Mouse (Mus musculus) kidney, embryonic 14.5 days (tissue): ENCODE results near the gene Klhl5. TPM values are rescaled to one million over a fixed set of nuclear protein-coding genes. Genes with fewer than 3 reads are reported as not detected.

ENCODE experiments used
- ATAC-seq: fragments of 200-750 bp; cut with Nextera tagmentation; 2 replicates; pipeline ENCODE4 v1.8.0; 2017; ENCODE audit warnings: moderate number of reproducible peaks, mild to moderate bottlenecking, moderate TSS enrichment, moderate library complexity; ENCODE audit not compliant: low FRiP score, low TSS enrichment
- H3K27ac ChIP-seq: fragments of 300-500 bp; sonication (generic); 2 replicates; pipeline ENCODE4 v1.5.1; 2014; ENCODE audit warnings: low read depth, mild to moderate bottlenecking, low read length, moderate library complexity, mixed read lengths
- H3K27me3 ChIP-seq: fragments of 300-500 bp; sonication (generic); 2 replicates; pipeline ENCODE4 v1.6.1; 2014; ENCODE audit warnings: mild to moderate bottlenecking, low read length; ENCODE audit not compliant: control insufficient read depth, insufficient read depth
- H3K36me3 ChIP-seq: fragments of 300-500 bp; sonication (generic); 2 replicates; pipeline ENCODE4 v1.6.1; 2014; ENCODE audit warnings: low read length, mixed read lengths; ENCODE audit not compliant: control insufficient read depth, insufficient read depth
- H3K4me1 ChIP-seq: fragments of 300-500 bp; sonication (generic); 2 replicates; pipeline ENCODE4 v1.6.1; 2014; ENCODE audit warnings: low read length, mixed read lengths; ENCODE audit not compliant: control insufficient read depth, insufficient read depth
- H3K4me2 ChIP-seq: fragments of 300-500 bp; sonication (generic); replicated peaks from 2 replicates; pipeline ENCODE4 v1.6.1; 2014; ENCODE audit warnings: low read depth, mild to moderate bottlenecking, low read length
- H3K4me3 ChIP-seq: fragments of 300-500 bp; sonication (generic); 2 replicates; pipeline ENCODE4 v1.5.1; 2014; ENCODE audit warnings: mild to moderate bottlenecking, low read length
- H3K9ac ChIP-seq: fragments of 300-500 bp; sonication (generic); 2 replicates; pipeline ENCODE4 v1.6.1; 2014; ENCODE audit warnings: low read depth, mild to moderate bottlenecking, low read length, moderate library complexity
- H3K9me3 ChIP-seq: fragments of 300-500 bp; sonication (generic); 2 replicates; pipeline ENCODE4 v1.6.1; 2016; ENCODE audit warnings: low read length; ENCODE audit not compliant: control insufficient read depth
- WGBS: fragments of 180-500 bp; shearing (Covaris S2); extraction: QIAGEN DNeasy Blood & Tissue Kit; methylation state at CpG from one replicate; pipeline ENCODE4 v1.1.7; 2014; 5-methylcytosine and 5-hydroxymethylcytosine counted together
- polyA plus RNA-seq: library from polyadenylated mRNA; unstranded; fragments of >200 nt; fragmentation: Nextera tagmentation; extraction: Ambion mirVana; gene quantifications from 2 replicates; pipeline ENCODE4 v1.2.1, GENCODE M21; 2014

The Klhl5 gene
- polyA plus RNA-seq, 1 experiment from 2014 or later: 22.4 TPM

DNA sequence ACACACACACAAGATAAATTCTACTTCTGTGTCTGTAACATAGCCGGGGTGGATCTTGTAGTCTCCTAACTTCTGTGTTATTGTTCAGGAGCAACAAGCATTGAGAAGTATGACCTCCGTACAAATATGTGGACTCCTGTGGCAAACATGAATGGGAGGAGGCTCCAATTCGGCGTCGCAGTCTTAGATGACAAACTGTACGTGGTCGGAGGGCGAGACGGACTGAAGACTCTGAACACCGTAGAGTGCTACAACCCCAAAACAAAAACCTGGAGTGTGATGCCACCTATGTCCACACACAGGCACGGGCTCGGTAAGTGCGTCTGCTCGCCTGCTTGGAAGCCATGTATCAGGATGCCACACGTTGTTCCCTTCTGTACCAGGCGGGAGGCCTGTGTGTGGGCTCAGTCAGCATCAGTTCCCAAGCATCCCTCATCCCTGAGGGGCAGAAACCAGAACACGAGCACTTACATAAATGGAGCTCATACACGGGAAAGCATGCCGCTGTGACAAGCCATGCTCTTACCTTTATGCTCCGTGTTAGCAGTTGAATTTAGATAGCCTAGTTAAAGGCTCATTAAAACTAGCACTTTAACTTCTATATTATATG, 51.5 kb downstream of the Klhl5 start:
- no peak for ATAC-seq
- Histone ChIP-seq H3K4me2 (no peak overlapping the region), H3K9me3 (no peaks in the 10 kb centered on the region), H3K4me3 (no peak overlapping the region), H3K9ac (no peak overlapping the region), H3K27ac (peak overlapping the region; percentile 80; the same call in 1 of the 2 replicates), H3K27me3 (no peaks in the 10 kb centered on the region), H3K36me3 (peaks cover 4% of the 10 kb centered on the region; the same call in 1 of the 2 replicates), H3K4me1 (peaks cover 14% of the 10 kb centered on the region; the same call in 1 of the 2 replicates)
- WGBS: 90% methylated on average over 20 of the region's 20 CpGs

- 41% methylated on average over 5 of the region's 5 CpGs for WGBS
- no peak overlapping the region for H3K27ac ChIP-seq
- no peak overlapping the region for H3K9ac ChIP-seq
- H3K4me2 ChIP-seq: no peak overlapping the region
- H3K9me3 ChIP-seq: no peaks in the 10 kb centered on the region
- H3K36me3 ChIP-seq: peaks cover 6% of the 10 kb centered on the region; the same call in 1 of the 2 replicates
- peaks cover 14% of the 10 kb centered on the region; the same call in 1 of the 2 replicates for H3K4me1 ChIP-seq
- H3K4me3 ChIP-seq: no peak overlapping the region
- H3K27me3 ChIP-seq: no peaks in the 10 kb centered on the region
- ATAC-seq: no peak
Measured at GRCm38 (mm10) chr5:65163001-65163400, 55.7 kb downstream of the Klhl5 start.

DNA sequence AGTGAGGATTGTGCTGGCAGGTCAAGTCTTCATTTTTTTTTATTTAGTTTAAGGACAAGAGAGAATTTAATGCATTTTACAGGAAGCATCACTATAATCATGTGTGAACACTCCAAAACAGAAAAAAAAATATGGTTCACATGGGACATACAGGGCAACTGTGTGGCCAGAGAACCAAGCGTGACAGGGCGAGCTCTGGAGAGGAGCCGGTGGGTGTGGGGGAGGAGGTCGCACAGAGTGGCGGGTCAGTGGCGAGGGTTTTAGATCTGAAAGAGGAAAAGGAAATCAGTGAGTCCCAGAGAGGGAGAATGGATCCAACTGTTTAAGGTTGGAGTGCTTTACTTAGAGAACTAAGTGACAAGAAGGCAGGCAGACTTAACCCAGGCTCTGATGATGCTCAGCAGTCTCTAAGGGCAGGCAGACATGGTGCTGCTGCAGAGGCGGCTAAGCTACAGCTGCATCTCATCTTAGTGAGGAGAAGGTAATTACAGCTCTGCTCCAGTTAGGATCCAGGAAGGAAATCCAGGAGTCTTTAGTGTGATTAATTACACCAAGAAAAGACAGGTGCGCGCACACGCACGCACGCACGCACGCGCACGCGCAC, 56.3 kb downstream of the Klhl5 start:
- Histone ChIP-seq H3K9ac (no peak overlapping the region), H3K27ac (no peak overlapping the region), H3K27me3 (no peaks in the 10 kb centered on the region), H3K4me1 (peaks cover 14% of the 10 kb centered on the region; the same call in 1 of the 2 replicates), H3K4me2 (peak overlapping the region; percentile 12; the same call in 1 of the 2 replicates), H3K36me3 (peaks cover 6% of the 10 kb centered on the region; the same call in 1 of the 2 replicates), H3K4me3 (no peak overlapping the region), H3K9me3 (no peaks in the 10 kb centered on the region)
- WGBS: 39% methylated on average over 17 of the region's 17 CpGs
- ATAC-seq: peak; percentile 71

GRCm38 (mm10) chr5:65170206-65170605, 62.9 kb downstream of the Klhl5 start:
- Histone ChIP-seq H3K4me3 (no peak overlapping the region), H3K4me2 (no peak overlapping the region)
- 84% methylated on average over 9 of the region's 9 CpGs for WGBS

GRCm38 (mm10) chr5:65175035-65175917, 67.9 kb downstream of the Klhl5 start:
- no peaks in the 10 kb centered on the region for H3K27me3 ChIP-seq
- 0 out of 2 replicates have a peak, but pooled peaks have one; percentile 32 for ATAC-seq
- H3K4me1 ChIP-seq: no peaks in the 10 kb centered on the region
- H3K9ac ChIP-seq: no peak overlapping the region
- H3K27ac ChIP-seq: no peak overlapping the region
- 70% methylated on average over 26 of the region's 26 CpGs for WGBS
- no peak overlapping the region for H3K4me3 ChIP-seq
- H3K36me3 ChIP-seq: no peaks in the 10 kb centered on the region
- no peak overlapping the region for H3K4me2 ChIP-seq
- H3K9me3 ChIP-seq: no peaks in the 10 kb centered on the region

More at GRCm38 (mm10) chr5:65170206-65170605, 62.9 kb downstream of the Klhl5 start:
- no peak for ATAC-seq
- Histone ChIP-seq H3K9me3 (no peaks in the 10 kb centered on the region), H3K9ac (no peak overlapping the region), H3K4me1 (no peaks in the 10 kb centered on the region), H3K27me3 (no peaks in the 10 kb centered on the region), H3K36me3 (0 out of 2 replicates have a peak, but pooled peaks cover 3% of the 10 kb centered on the region), H3K27ac (no peak overlapping the region)

DNA sequence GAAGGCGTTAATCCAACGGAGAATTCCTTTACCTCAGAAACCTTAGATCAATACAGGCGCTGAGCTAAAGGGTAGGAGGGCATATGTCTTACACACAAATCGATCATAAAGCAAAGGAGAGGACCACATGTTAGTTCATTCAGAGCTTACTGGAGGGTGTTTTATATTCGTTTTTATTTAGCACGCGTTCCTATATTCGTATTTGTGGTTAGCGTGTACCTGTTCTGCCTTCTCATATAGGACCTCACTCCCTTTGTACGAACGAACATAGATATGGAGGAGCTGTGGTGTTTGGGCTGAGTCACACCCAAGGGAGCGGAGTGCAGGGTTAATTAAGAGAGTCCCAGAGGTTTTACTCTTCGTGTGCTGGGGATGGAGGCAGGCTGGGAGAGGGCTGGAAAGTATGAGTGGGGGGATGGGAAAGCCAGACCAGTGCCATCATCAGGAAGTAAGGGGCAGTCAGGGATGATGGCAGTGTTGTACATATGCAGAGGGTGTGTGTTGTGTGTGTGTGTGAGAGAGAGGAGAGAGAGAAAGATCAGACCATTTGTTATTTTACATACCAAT, 68.7 kb downstream of the Klhl5 start:
- Histone ChIP-seq H3K9me3 (no peaks in the 10 kb centered on the region), H3K27me3 (no peaks in the 10 kb centered on the region), H3K27ac (no peak overlapping the region), H3K9ac (no peak overlapping the region), H3K4me2 (no peak overlapping the region), H3K4me1 (no peaks in the 10 kb centered on the region), H3K4me3 (no peak overlapping the region), H3K36me3 (no peaks in the 10 kb centered on the region)
- no peak for ATAC-seq
- 71% methylated on average over 13 of the region's 13 CpGs for WGBS

GRCm38 (mm10) chr5:65177026-65177514, 69.7 kb downstream of the Klhl5 start:
- Histone ChIP-seq H3K27me3 (no peaks in the 10 kb centered on the region), H3K9me3 (no peaks in the 10 kb centered on the region), H3K36me3 (no peaks in the 10 kb centered on the region), H3K4me2 (no peak overlapping the region), H3K27ac (no peak overlapping the region), H3K9ac (no peak overlapping the region), H3K4me1 (no peaks in the 10 kb centered on the region), H3K4me3 (no peak overlapping the region)
- no peak for ATAC-seq
- WGBS: 48% methylated on average over 11 of the region's 11 CpGs

DNA sequence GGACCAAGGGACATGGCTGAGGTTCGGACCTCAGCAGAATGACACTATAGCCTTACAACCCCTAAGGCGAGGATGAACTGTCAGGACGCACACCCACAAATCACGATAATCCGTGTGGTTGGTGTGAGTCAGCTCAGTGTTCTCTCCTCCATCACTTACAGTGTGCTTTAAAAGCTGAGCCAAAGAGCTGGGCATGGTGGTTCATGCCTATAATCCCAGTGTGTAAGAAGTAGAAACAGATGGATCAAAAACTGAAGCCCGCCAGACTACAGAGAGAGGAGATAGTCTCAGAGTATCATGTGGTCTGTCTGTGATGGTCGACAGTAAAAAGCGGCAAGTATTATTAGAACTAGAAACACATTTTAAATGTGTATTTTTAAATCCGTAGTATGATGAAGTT, 71.1 kb downstream of the Klhl5 start:
- no peaks in the 10 kb centered on the region for H3K27me3 ChIP-seq
- no peak overlapping the region for H3K4me2 ChIP-seq
- no peak overlapping the region for H3K9ac ChIP-seq
- no peaks in the 10 kb centered on the region for H3K4me1 ChIP-seq
- H3K9me3 ChIP-seq: no peaks in the 10 kb centered on the region
- no peak overlapping the region for H3K4me3 ChIP-seq
- 88% methylated on average over 9 of the region's 9 CpGs for WGBS
- no peaks in the 10 kb centered on the region for H3K36me3 ChIP-seq
- H3K27ac ChIP-seq: no peak overlapping the region
- ATAC-seq: no peak
